20 mouse cellular contexts compared by ENCODE assay signal in the genomic region with DNA sequence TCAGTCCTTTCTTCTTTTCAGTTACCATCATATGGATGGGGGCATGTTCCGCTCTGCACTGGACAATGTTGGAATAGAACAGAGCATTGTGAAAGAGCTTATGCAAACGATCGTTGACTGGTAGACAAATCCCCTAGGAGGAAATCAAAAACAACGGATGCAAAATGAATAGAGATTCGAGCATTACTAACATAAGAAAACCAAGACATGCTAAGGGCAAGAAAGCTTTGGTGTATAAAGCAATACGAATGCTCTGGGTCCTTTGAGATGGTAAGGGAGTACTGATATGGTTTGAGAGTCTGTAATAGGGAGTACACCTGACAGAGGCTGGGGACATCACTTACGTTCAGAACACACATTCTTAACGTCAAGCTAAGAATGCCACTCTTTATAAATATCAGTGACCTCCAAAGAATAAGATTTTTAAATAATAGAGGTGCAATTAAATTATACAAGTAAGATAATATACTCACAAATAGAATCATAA.
DNase-seq lines count a peak whose midpoint lies in the region; ATAC-seq and TF ChIP-seq lines count a peak whose summit lies in the region.
"Had no signal": no experiment of that assay in that cellular context is flagged by ENCODE, and none has a peak within 500 bp of the region (broad histone marks: within the 10 kb centered on the region; RNA-seq: fewer than 3 reads in every experiment).

No protein-coding gene starts in this region.

- no peak overlapping the region for H3K9ac ChIP-seq in hindbrain, embryonic 12.5 days
- no peak overlapping the region for H3K9ac ChIP-seq in hindbrain, postnatal 0 days (replicated peaks; ENCODE audit: low read length)
- no peak overlapping the region for H3K9ac ChIP-seq in forebrain, postnatal 0 days
- no peak overlapping the region for H3K9ac ChIP-seq in hindbrain, embryonic 15.5 days
- H3K9ac ChIP-seq in midbrain, embryonic 15.5 days = no peak overlapping the region
- H3K9ac ChIP-seq in lung, postnatal 0 days (replicated peaks; ENCODE audit: low read depth) = no peak overlapping the region
- H3K9ac ChIP-seq: embryonic facial prominence, embryonic 13.5 days; liver, postnatal 0 days had no signal

- no peak for TF ChIP-seq EP300 in lung, postnatal 0 days (IDR thresholded peaks at IDR 0.05)

- H3K4me3 ChIP-seq in hindbrain, embryonic 12.5 days = no peak overlapping the region
- H3K4me3 ChIP-seq in hindbrain, postnatal 0 days (ENCODE audit: low read length) = no peak overlapping the region
- no peak overlapping the region for H3K4me3 ChIP-seq in forebrain, postnatal 0 days (ENCODE audit: low read depth, low read length)
- no peak overlapping the region for H3K4me3 ChIP-seq in hindbrain, embryonic 15.5 days
- peak overlapping the region; percentile 10; the same call in 1 of the 2 replicates for H3K4me3 ChIP-seq in midbrain, embryonic 15.5 days
- no peak overlapping the region for H3K4me3 ChIP-seq in lung, postnatal 0 days (ENCODE audit: low read depth, low read length)
- H3K4me3 ChIP-seq: embryonic facial prominence, embryonic 13.5 days; erythroblast, embryonic 14.5 days had no signal

- TF ChIP-seq CTCF in hindbrain, postnatal 0 days (IDR thresholded peaks at IDR 0.05; ENCODE audit: low read depth) = no peak
- TF ChIP-seq CTCF in forebrain, postnatal 0 days (IDR thresholded peaks at IDR 0.05; ENCODE audit: low read depth) = no peak
- TF ChIP-seq CTCF in lung, postnatal 0 days (IDR thresholded peaks at IDR 0.05) = no peak

- H3K27ac ChIP-seq in hindbrain, embryonic 12.5 days = no peak overlapping the region
- no peak overlapping the region for H3K27ac ChIP-seq in hindbrain, postnatal 0 days
- H3K27ac ChIP-seq in forebrain, postnatal 0 days (ENCODE audit: low read depth, low read length) = peak overlapping the region; percentile 50
- H3K27ac ChIP-seq in hindbrain, embryonic 15.5 days (replicated peaks) = no peak overlapping the region
- peak overlapping the region; percentile 68 for H3K27ac ChIP-seq in midbrain, embryonic 15.5 days
- H3K27ac ChIP-seq in lung, postnatal 0 days (ENCODE audit: low read length) = no peak overlapping the region
- H3K27ac ChIP-seq: embryonic facial prominence, embryonic 13.5 days had no signal

- H3K27me3 ChIP-seq in hindbrain, embryonic 12.5 days = no peaks in the 10 kb centered on the region
- no peaks in the 10 kb centered on the region for H3K27me3 ChIP-seq in hindbrain, postnatal 0 days (ENCODE audit: insufficient read depth, low read length)
- H3K27me3 ChIP-seq in forebrain, postnatal 0 days (ENCODE audit: insufficient read depth, low read length) = no peaks in the 10 kb centered on the region
- no peaks in the 10 kb centered on the region for H3K27me3 ChIP-seq in hindbrain, embryonic 15.5 days
- H3K27me3 ChIP-seq in midbrain, embryonic 15.5 days (replicated peaks) = no peaks in the 10 kb centered on the region
- H3K27me3 ChIP-seq in lung, postnatal 0 days (replicated peaks; ENCODE audit: insufficient read depth, low read length) = no peaks in the 10 kb centered on the region
- H3K27me3 ChIP-seq: embryonic facial prominence, embryonic 13.5 days had no signal

- H3K9me3 ChIP-seq in hindbrain, embryonic 12.5 days (replicated peaks) = no peaks in the 10 kb centered on the region
- no peaks in the 10 kb centered on the region for H3K9me3 ChIP-seq in hindbrain, postnatal 0 days (ENCODE audit: low read length)
- H3K9me3 ChIP-seq in forebrain, postnatal 0 days (ENCODE audit: low read length) = no peaks in the 10 kb centered on the region
- no peaks in the 10 kb centered on the region for H3K9me3 ChIP-seq in hindbrain, embryonic 15.5 days
- H3K9me3 ChIP-seq in midbrain, embryonic 15.5 days = no peaks in the 10 kb centered on the region
- no peaks in the 10 kb centered on the region for H3K9me3 ChIP-seq in lung, postnatal 0 days (ENCODE audit: low read length)
- H3K9me3 ChIP-seq: embryonic facial prominence, embryonic 13.5 days had no signal

- no peak for ATAC-seq in hindbrain, embryonic 12.5 days (ENCODE audit: low FRiP score)
- no peak for ATAC-seq in hindbrain, postnatal 0 days
- ATAC-seq in forebrain, postnatal 0 days = peak; percentile 32; the same call in 1 of the 2 replicates
- no peak for ATAC-seq in hindbrain, embryonic 15.5 days (ENCODE audit: low FRiP score, low read depth)
- ATAC-seq in midbrain, embryonic 15.5 days (replicated peaks) = peak; percentile 86
- ATAC-seq in lung, postnatal 0 days = no peak
- ATAC-seq: intestine, embryonic 16.5 days; liver, postnatal 0 days had no signal

- no peaks in the 10 kb centered on the region for H3K36me3 ChIP-seq in hindbrain, embryonic 12.5 days
- no peaks in the 10 kb centered on the region for H3K36me3 ChIP-seq in hindbrain, postnatal 0 days (ENCODE audit: insufficient read depth, low read length)
- no peaks in the 10 kb centered on the region for H3K36me3 ChIP-seq in forebrain, postnatal 0 days (ENCODE audit: insufficient read depth)
- H3K36me3 ChIP-seq in hindbrain, embryonic 15.5 days = no peaks in the 10 kb centered on the region
- H3K36me3 ChIP-seq in midbrain, embryonic 15.5 days (replicated peaks) = no peaks in the 10 kb centered on the region
- H3K36me3 ChIP-seq in lung, postnatal 0 days (ENCODE audit: insufficient read depth, low read length) = no peaks in the 10 kb centered on the region
- H3K36me3 ChIP-seq: embryonic facial prominence, embryonic 13.5 days had no signal

- DNase-seq in hindbrain, postnatal 0 days (ENCODE audit: low spot score) = no peak
- DNase-seq in forebrain, postnatal 0 days = no peak
- DNase-seq in kidney, adult 11 months = no peak
- no peak for DNase-seq in thymus, postnatal 4 days
- DNase-seq in lung, postnatal 0 days (ENCODE audit: low spot score) = no peak
- DNase-seq: adrenal gland, adult 8-10 months; cerebellum, adult 8-10 months; cerebellum, postnatal 36 days; layer of hippocampus, adult 9-11 months; liver, postnatal 0 days; lung, postnatal 10 days; right cerebral cortex, postnatal 25 days; spleen, adult 18-20 months had no signal

- no peaks in the 10 kb centered on the region for H3K4me1 ChIP-seq in hindbrain, embryonic 12.5 days
- H3K4me1 ChIP-seq in hindbrain, postnatal 0 days (ENCODE audit: insufficient read depth, low read length) = no peaks in the 10 kb centered on the region
- H3K4me1 ChIP-seq in forebrain, postnatal 0 days (ENCODE audit: insufficient read depth) = 0 out of 2 replicates have a peak, but pooled peaks cover 4% of the 10 kb centered on the region
- no peaks in the 10 kb centered on the region for H3K4me1 ChIP-seq in hindbrain, embryonic 15.5 days (replicated peaks)
- H3K4me1 ChIP-seq in midbrain, embryonic 15.5 days = no peaks in the 10 kb centered on the region
- H3K4me1 ChIP-seq in lung, postnatal 0 days (ENCODE audit: insufficient read depth, low read depth, low read length) = no peaks in the 10 kb centered on the region
- H3K4me1 ChIP-seq: embryonic facial prominence, embryonic 13.5 days had no signal

- WGBS in hindbrain, embryonic 12.5 days = 73% methylated on average over 8 of the region's 8 CpGs
- WGBS in hindbrain, postnatal 0 days = 70% methylated on average over 8 of the region's 8 CpGs
- WGBS in forebrain, postnatal 0 days = 47% methylated on average over 8 of the region's 8 CpGs
- WGBS in hindbrain, embryonic 15.5 days = 67% methylated on average over 8 of the region's 8 CpGs
- 34% methylated on average over 8 of the region's 8 CpGs for WGBS in midbrain, embryonic 15.5 days
- 85% methylated on average over 8 of the region's 8 CpGs for WGBS in lung, postnatal 0 days

- peak overlapping the region; percentile 15; the same call in 1 of the 2 replicates for H3K4me2 ChIP-seq in hindbrain, embryonic 12.5 days (replicated peaks)
- no peak overlapping the region for H3K4me2 ChIP-seq in hindbrain, postnatal 0 days (ENCODE audit: low read depth, low read length)
- peak overlapping the region; percentile 21 for H3K4me2 ChIP-seq in forebrain, postnatal 0 days (ENCODE audit: low read depth)
- peak overlapping the region; percentile 9; the same call in 1 of the 2 replicates for H3K4me2 ChIP-seq in hindbrain, embryonic 15.5 days
- peak overlapping the region; percentile 34 for H3K4me2 ChIP-seq in midbrain, embryonic 15.5 days
- H3K4me2 ChIP-seq in lung, postnatal 0 days (replicated peaks; ENCODE audit: low read depth, low read length) = no peak overlapping the region
- H3K4me2 ChIP-seq: embryonic facial prominence, embryonic 13.5 days; liver, embryonic 11.5 days had no signal

Comparison
In these comparisons a context has a peak if more than half of its experiments do, and no peak if none do; other contexts are left out.
1. H3K4me2 ChIP-seq: peak in hindbrain, embryonic 12.5 days (single experiment), forebrain, postnatal 0 days (single experiment), hindbrain, embryonic 15.5 days (single experiment) and midbrain, embryonic 15.5 days (single experiment); none in hindbrain, postnatal 0 days (single experiment) and lung, postnatal 0 days (single experiment).
2. ATAC-seq: peak in forebrain, postnatal 0 days (single experiment) and midbrain, embryonic 15.5 days (single experiment); none in hindbrain, embryonic 12.5 days (single experiment), hindbrain, postnatal 0 days (single experiment), hindbrain, embryonic 15.5 days (single experiment) and lung, postnatal 0 days (single experiment).
3. H3K27ac ChIP-seq: peak in forebrain, postnatal 0 days (single experiment) and midbrain, embryonic 15.5 days (single experiment); none in hindbrain, embryonic 12.5 days (single experiment), hindbrain, postnatal 0 days (single experiment), hindbrain, embryonic 15.5 days (single experiment) and lung, postnatal 0 days (single experiment).